Mouse (Mus musculus) liver, embryonic 15.5 days (tissue): ENCODE data around the gene Gm572. TPM values are rescaled to one million over a fixed set of nuclear protein-coding genes. Genes with fewer than 3 reads are reported as not detected.

Experiments used
- ATAC-seq: fragments of 200-750 bp; cut with Nextera tagmentation; 2 replicates; pipeline ENCODE4 v1.8.0; 2017; ENCODE audit warnings: moderate number of reproducible peaks, mild to moderate bottlenecking, moderate library complexity; ENCODE audit not compliant: insufficient read depth
- H3K27ac ChIP-seq: fragments of 300-500 bp; sonication (generic); replicated peaks from 2 replicates; pipeline ENCODE4 v1.5.1; 2015; ENCODE audit warnings: mild to moderate bottlenecking, inconsistent platforms
- H3K27me3 ChIP-seq: fragments of 300-500 bp; sonication (generic); 2 replicates; pipeline ENCODE4 v1.6.1; 2015; ENCODE audit warnings: mild to moderate bottlenecking, inconsistent platforms
- H3K36me3 ChIP-seq: fragments of 300-500 bp; sonication (generic); replicated peaks from 2 replicates; pipeline ENCODE4 v1.6.1; 2015; ENCODE audit warnings: moderate library complexity, mild to moderate bottlenecking, inconsistent platforms
- H3K4me1 ChIP-seq: fragments of 300-500 bp; sonication (generic); replicated peaks from 2 replicates; pipeline ENCODE4 v1.6.1; 2015; ENCODE audit warnings: inconsistent platforms
- H3K4me2 ChIP-seq: fragments of 300-500 bp; sonication (generic); 2 replicates; pipeline ENCODE4 v1.6.1; 2015; ENCODE audit warnings: moderate library complexity, mild to moderate bottlenecking, inconsistent platforms
- H3K4me3 ChIP-seq: fragments of 300-500 bp; sonication (generic); replicated peaks from 2 replicates; pipeline ENCODE4 v1.5.1; 2015; ENCODE audit warnings: mild to moderate bottlenecking, inconsistent platforms
- H3K9ac ChIP-seq: fragments of 300-500 bp; sonication (generic); 2 replicates; pipeline ENCODE4 v1.6.1; 2015; ENCODE audit warnings: moderate library complexity, mild to moderate bottlenecking, inconsistent platforms
- H3K9me3 ChIP-seq: fragments of 300-500 bp; sonication (generic); replicated peaks from 2 replicates; pipeline ENCODE4 v1.6.1; 2016; ENCODE audit warnings: inconsistent platforms
- WGBS: fragments of 180-500 bp; shearing (Covaris S2); methylation state at CpG from one replicate; pipeline ENCODE4 v1.1.7; 2015; ENCODE audit warnings: mixed read lengths; ENCODE audit not compliant: insufficient replicate concordance; 5-methylcytosine and 5-hydroxymethylcytosine counted together
- polyA plus RNA-seq: library from polyadenylated mRNA; unstranded; fragments of >200 nt; fragmentation: Nextera tagmentation; extraction: Ambion mirVana; gene quantifications from 2 replicates; pipeline ENCODE4 v1.2.1, GENCODE M21; 2015

The Gm572 gene
- polyA plus RNA-seq, 1 experiment from 2014 or later = not detected

- ATAC-seq = peak; percentile 64
- H3K4me3 ChIP-seq = peak overlapping the region; percentile 96
- H3K36me3 ChIP-seq = peaks cover 42% of the 10 kb centered on the region
- H3K4me1 ChIP-seq = peaks cover 44% of the 10 kb centered on the region
- peak overlapping the region; percentile 99 for H3K9ac ChIP-seq
- WGBS = under 1% methylated on average over 57 of the region's 57 CpGs
- peak overlapping the region; percentile 88 for H3K4me2 ChIP-seq
- no peaks in the 10 kb centered on the region for H3K9me3 ChIP-seq
- H3K27ac ChIP-seq = peak overlapping the region; percentile 92
- H3K27me3 ChIP-seq = no peaks in the 10 kb centered on the region
These were observed 17.1 kb upstream of the Gm572 start for GRCm38 (mm10) chr4:148625756-148626622.

DNA sequence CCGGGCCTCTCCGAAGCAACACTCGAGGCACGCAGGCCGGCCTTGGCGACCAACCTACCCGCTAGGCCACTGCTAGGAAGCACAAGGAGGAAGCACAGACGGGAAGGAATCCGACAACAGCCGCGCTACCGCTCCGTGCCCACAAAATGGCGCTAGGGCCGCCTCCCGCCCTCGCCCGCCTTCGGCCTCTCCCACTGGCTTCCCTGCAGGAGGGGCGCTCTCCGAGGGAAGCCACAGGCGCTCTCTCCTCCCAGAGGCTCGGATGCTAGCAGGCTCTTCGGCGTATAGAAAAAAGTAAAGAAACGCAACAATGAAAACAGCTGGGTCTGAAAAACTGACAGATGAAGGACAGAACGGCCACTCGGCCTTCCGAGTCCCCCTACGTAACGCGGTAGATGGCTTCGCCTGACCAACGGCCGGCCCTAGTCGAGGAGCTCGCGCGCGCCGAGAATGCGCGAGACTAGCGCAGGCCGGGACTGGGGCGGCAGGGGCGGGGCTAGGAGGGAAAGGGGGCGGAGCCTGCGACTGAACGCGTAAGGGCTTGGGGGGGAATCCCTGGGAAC is 16.4 kb upstream of the Gm572 start, which contains the start of gene Tardbp:
TSS of gene Tardbp (minus strand) at position 397 of the 563 bp plus-strand sequence.
- Histone ChIP-seq H3K9ac (peak within 1 kb of the TSS; percentile 99), H3K9me3 (no peaks in the 10 kb centered on the region), H3K27me3 (no peaks in the 10 kb centered on the region), H3K36me3 (peaks cover 35% of the 10 kb centered on the region), H3K4me1 (peaks cover 41% of the 10 kb centered on the region), H3K27ac (peak within 1 kb of the TSS; percentile 92), H3K4me2 (peak within 1 kb of the TSS; percentile 88), H3K4me3 (peak within 1 kb of the TSS; percentile 96)
- peak; percentile 93 for ATAC-seq
- under 1% methylated on average over 51 of the region's 51 CpGs for WGBS

DNA sequence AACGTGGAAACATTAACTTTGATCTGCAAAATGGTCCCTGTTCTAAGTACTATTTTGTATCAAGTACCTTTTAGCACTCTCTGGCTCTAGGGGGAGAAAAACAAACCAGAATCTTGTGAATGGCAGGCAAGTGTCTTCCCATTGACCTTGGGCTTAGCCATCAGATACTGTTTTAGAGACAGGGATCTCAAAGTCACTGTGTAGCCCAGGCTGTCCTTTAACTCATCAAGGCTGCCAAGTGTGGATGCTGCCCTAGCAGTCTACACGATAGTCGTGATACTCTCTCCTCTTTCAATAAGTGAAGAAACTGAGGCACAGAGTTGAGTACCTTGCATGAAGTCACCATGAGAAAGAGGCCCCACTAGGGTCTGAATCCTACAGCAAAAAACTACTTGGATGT is 15.9 kb upstream of the Gm572 start:
- 61% methylated on average over 3 of the region's 3 CpGs for WGBS
- H3K27ac ChIP-seq = 0 out of 2 replicates have a peak overlapping the region, but pooled peaks have one; percentile 6

DNA sequence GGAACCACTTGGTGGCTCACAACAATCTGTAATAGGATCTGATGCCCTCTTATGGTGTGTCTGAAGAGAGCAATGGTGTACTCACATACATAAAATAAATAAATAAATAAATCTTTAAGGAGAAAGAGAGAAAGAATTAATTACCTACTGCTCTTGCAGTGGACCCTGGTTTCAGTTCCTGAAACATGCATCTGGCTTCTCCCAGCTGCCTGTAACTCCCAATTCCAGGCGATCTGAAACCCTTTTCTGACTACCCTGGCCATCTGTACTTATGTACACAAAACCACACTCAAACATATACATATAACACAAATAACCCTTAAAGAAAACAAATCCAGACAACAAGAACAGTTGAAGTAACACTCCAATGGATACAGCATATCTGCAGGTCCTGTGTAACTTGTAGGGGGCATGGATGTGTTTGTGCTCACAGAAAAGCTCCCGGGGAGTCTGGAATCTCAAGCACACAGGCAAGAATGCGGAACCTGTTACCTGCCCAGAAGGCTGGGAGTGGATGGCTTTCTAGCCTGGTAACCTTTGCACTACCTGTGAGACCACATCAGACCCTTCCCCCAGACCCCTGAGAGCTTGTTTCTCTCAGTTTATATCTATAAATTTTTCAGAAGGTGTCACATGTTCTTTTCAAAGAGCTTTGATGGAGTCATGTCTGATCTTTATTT is 11.0 kb upstream of the Gm572 start:
- Histone ChIP-seq H3K27ac (no peak overlapping the region), H3K4me1 (peaks cover 10% of the 10 kb centered on the region), H3K36me3 (no peaks in the 10 kb centered on the region), H3K9ac (no peak overlapping the region), H3K9me3 (no peaks in the 10 kb centered on the region), H3K4me2 (no peak overlapping the region), H3K4me3 (no peak overlapping the region), H3K27me3 (no peaks in the 10 kb centered on the region)
- 57% methylated on average over 3 of the region's 3 CpGs for WGBS
- no peak for ATAC-seq

More for the DNA sequence above, 15.9 kb upstream of the Gm572 start:
- Histone ChIP-seq H3K27me3 (no peaks in the 10 kb centered on the region), H3K36me3 (peaks cover 29% of the 10 kb centered on the region), H3K9ac (peak overlapping the region; percentile 99; the same call in 1 of the 2 replicates), H3K9me3 (no peaks in the 10 kb centered on the region), H3K4me2 (peak overlapping the region; percentile 88), H3K4me3 (peak overlapping the region; percentile 96), H3K4me1 (peaks cover 39% of the 10 kb centered on the region)
- ATAC-seq = no peak

DNA sequence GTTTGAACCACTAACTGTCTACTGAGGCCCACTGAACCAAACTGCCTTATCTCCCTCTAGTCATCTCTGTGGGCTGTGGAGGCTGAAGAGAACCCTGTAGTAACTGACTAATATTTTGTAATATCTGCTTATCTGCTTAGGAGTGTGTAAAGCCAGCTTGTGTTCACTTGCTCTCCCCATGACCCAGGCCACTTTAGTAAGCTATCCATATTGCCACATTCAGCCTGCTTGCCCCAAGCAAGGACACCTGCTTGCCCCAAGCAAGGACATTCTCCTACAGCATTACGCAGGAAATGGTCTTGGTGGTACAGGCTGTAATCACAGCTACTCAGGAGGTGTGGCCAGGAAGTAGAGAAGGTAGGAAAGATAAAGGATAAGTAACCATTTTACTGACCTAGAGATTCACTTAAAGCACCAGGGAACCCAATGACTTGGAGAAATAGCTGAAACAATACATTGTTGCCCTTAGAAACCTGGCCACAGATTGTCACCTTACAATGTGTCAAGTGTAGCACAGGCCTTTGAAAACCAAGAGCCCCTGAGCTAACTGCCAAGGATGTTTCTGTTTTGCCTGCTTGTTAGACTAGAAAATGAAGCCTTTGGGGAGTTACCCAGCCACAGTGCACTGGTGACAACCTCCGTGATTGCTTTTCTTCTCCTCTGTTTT is 9.6 kb upstream of the Gm572 start:
- Histone ChIP-seq H3K9me3 (no peaks in the 10 kb centered on the region), H3K36me3 (no peaks in the 10 kb centered on the region), H3K4me1 (peaks cover 4% of the 10 kb centered on the region), H3K9ac (no peak overlapping the region), H3K4me2 (no peak overlapping the region), H3K27me3 (no peaks in the 10 kb centered on the region), H3K4me3 (no peak overlapping the region), H3K27ac (no peak overlapping the region)
- 27% methylated on average over 2 of the region's 2 CpGs for WGBS
- no peak for ATAC-seq

GRCm38 (mm10) chr4:148635309-148635708 is 7.8 kb upstream of the Gm572 start:
- H3K4me2 ChIP-seq = no peak overlapping the region
- no peak overlapping the region for H3K4me3 ChIP-seq
- ATAC-seq = no peak
- H3K4me1 ChIP-seq = peaks cover 4% of the 10 kb centered on the region
- WGBS = 43% methylated on average over 2 of the region's 2 CpGs
- H3K27me3 ChIP-seq = no peaks in the 10 kb centered on the region
- H3K9ac ChIP-seq = no peak overlapping the region
- no peak overlapping the region for H3K27ac ChIP-seq
- H3K36me3 ChIP-seq = no peaks in the 10 kb centered on the region
- H3K9me3 ChIP-seq = no peaks in the 10 kb centered on the region

DNA sequence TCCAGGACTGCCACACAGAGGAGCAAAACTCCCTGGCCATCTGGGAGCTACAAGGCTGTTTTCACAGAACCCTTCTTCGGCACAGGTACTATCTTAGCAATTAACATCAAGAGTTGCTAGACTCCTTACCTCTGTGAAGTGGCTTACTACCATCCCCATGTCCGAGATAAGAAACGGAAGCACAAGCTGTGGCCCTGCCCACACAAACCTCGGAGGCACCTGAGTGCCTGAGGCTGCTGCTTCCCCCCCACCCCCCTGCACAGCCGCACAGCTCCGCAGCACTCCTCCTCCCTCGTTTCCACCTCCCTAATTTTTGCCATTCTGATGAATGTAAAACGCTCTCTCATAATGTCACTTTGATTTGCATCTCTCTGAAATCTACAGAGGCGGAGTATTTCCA is 4.8 kb upstream of the Gm572 start:
- Histone ChIP-seq H3K4me1 (peaks cover 6% of the 10 kb centered on the region), H3K9ac (no peak overlapping the region), H3K4me2 (no peak overlapping the region), H3K27me3 (no peaks in the 10 kb centered on the region), H3K4me3 (no peak overlapping the region), H3K27ac (no peak overlapping the region), H3K9me3 (no peaks in the 10 kb centered on the region), H3K36me3 (no peaks in the 10 kb centered on the region)
- WGBS = 21% methylated on average over 9 of the region's 9 CpGs
- no peak for ATAC-seq

- ATAC-seq = no peak
- Histone ChIP-seq H3K4me1 (peaks cover 10% of the 10 kb centered on the region; the same call in 1 of the 2 replicates), H3K9ac (no peak overlapping the region), H3K9me3 (no peaks in the 10 kb centered on the region), H3K27me3 (0 out of 2 replicates have a peak, but pooled peaks cover 3% of the 10 kb centered on the region), H3K4me3 (no peak overlapping the region), H3K27ac (no peak overlapping the region), H3K4me2 (no peak overlapping the region), H3K36me3 (no peaks in the 10 kb centered on the region)
- 56% methylated on average over 2 of the region's 2 CpGs for WGBS
These were observed 3.7 kb upstream of the Gm572 start for GRCm38 (mm10) chr4:148639455-148639854.

DNA sequence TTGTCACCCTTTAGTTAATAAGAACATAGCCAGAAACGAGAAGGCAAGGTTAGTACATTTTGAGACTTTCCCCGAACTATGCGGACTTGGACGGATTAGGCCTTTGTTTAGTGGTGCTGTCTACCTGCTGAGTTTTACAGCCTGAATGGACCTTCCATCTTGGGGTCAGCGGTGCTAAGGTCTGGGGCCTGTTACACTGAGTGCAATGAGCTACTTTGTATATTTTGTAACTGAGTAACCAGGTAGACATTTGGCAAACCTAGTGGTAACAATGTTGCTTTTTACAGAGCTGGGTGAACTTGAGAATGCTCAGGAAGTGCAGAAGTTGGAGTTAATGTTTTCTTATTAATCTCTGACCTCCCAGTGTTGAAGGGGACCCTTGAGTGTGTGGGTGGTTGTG is 2.0 kb upstream of the Gm572 start:
- Histone ChIP-seq H3K4me3 (no peak overlapping the region), H3K27ac (no peak overlapping the region), H3K9me3 (no peaks in the 10 kb centered on the region), H3K9ac (no peak overlapping the region), H3K4me2 (no peak overlapping the region), H3K4me1 (peaks cover 10% of the 10 kb centered on the region; the same call in 1 of the 2 replicates), H3K27me3 (0 out of 2 replicates have a peak, but pooled peaks cover 3% of the 10 kb centered on the region), H3K36me3 (no peaks in the 10 kb centered on the region)
- peak; percentile 33; the same call in 1 of the 2 replicates for ATAC-seq
- 72% methylated on average over 5 of the region's 5 CpGs for WGBS

- no peaks in the 10 kb centered on the region for H3K9me3 ChIP-seq
- no peak overlapping the region for H3K9ac ChIP-seq
- H3K4me1 ChIP-seq = peaks cover 10% of the 10 kb centered on the region; the same call in 1 of the 2 replicates
- 2% methylated on average over 9 of the region's 9 CpGs for WGBS
- H3K27ac ChIP-seq = no peak overlapping the region
- H3K4me3 ChIP-seq = peak overlapping the region; percentile 22; the same call in 1 of the 2 replicates
- ATAC-seq = no peak
- H3K27me3 ChIP-seq = peaks cover 3% of the 10 kb centered on the region; the same call in 1 of the 2 replicates
- no peaks in the 10 kb centered on the region for H3K36me3 ChIP-seq
- H3K4me2 ChIP-seq = peak overlapping the region; percentile 54
These were observed 1.0 kb downstream of the Gm572 start for GRCm38 (mm10) chr4:148644157-148644511.
